Mouse (Mus musculus) CD4-positive, CD25-positive, alpha-beta regulatory T cell, adult 4 months (primary cell): ENCODE data around the gene Ksr1. TPM values are rescaled to one million over a fixed set of nuclear protein-coding genes. Genes with fewer than 3 reads are reported as not detected.

Experiments used
- ATAC-seq: one replicate; pipeline ENCODE4 v1.8.0; 2017
- polyA plus RNA-seq, 2 experiments: library from polyadenylated mRNA; unstranded; fragments of 100-300 nt; shearing (Covaris generic); gene quantifications; one replicate each; pipeline ENCODE4 v1.2.1; 2017

The Ksr1 gene
- polyA plus RNA-seq = 1 to 10 TPM; 2.5 to 4.1 TPM

GRCm38 (mm10) chr11:79146331-79146767 is at the start of gene Ksr1:
Gene Ksr1, minus strand, starts transcription at chr11:79146407.
- ATAC-seq = peak; percentile 90

GRCm38 (mm10) chr11:79192176-79192575 is 46.0 kb upstream of the Ksr1 start:
- peak; percentile 41 for ATAC-seq

- no peak for ATAC-seq
Measured at GRCm38 (mm10) chr11:79191214-79191613, 45.0 kb upstream of the Ksr1 start.

GRCm38 (mm10) chr11:79190257-79190656 is 44.0 kb upstream of the Ksr1 start:
- ATAC-seq = no peak

GRCm38 (mm10) chr11:79188176-79188575 is 42.0 kb upstream of the Ksr1 start:
- no peak for ATAC-seq

GRCm38 (mm10) chr11:79187291-79187690 is 41.1 kb upstream of the Ksr1 start:
- no peak for ATAC-seq

GRCm38 (mm10) chr11:79185683-79186082 is 39.5 kb upstream of the Ksr1 start:
- ATAC-seq = no peak

GRCm38 (mm10) chr11:79184126-79184888 is 38.1 kb upstream of the Ksr1 start:
- no peak for ATAC-seq

- no peak for ATAC-seq
Measured at GRCm38 (mm10) chr11:79183400-79183799, 37.2 kb upstream of the Ksr1 start.

GRCm38 (mm10) chr11:79182881-79183280 is 36.7 kb upstream of the Ksr1 start:
- no peak for ATAC-seq

- ATAC-seq = no peak
Measured at GRCm38 (mm10) chr11:79181914-79182313, 35.7 kb upstream of the Ksr1 start.

GRCm38 (mm10) chr11:79176687-79177086 is 30.5 kb upstream of the Ksr1 start:
- no peak for ATAC-seq

GRCm38 (mm10) chr11:79172054-79172453 is 25.8 kb upstream of the Ksr1 start:
- no peak for ATAC-seq

GRCm38 (mm10) chr11:79166582-79167300 is 20.5 kb upstream of the Ksr1 start:
- ATAC-seq = no peak

GRCm38 (mm10) chr11:79161077-79161758 is 15.0 kb upstream of the Ksr1 start:
- ATAC-seq = no peak

- no peak for ATAC-seq
Measured at GRCm38 (mm10) chr11:79160127-79160526, 13.9 kb upstream of the Ksr1 start.

- ATAC-seq = no peak
Measured at GRCm38 (mm10) chr11:79157729-79158128, 11.5 kb upstream of the Ksr1 start.

GRCm38 (mm10) chr11:79155348-79155747 is 9.1 kb upstream of the Ksr1 start:
- no peak for ATAC-seq

- no peak for ATAC-seq
Measured at GRCm38 (mm10) chr11:79152696-79153095, 6.5 kb upstream of the Ksr1 start.

GRCm38 (mm10) chr11:79151874-79152273 is 5.7 kb upstream of the Ksr1 start:
- ATAC-seq = no peak

- ATAC-seq = no peak
Measured at GRCm38 (mm10) chr11:79150301-79150700, 4.1 kb upstream of the Ksr1 start.

- no peak for ATAC-seq
Measured at GRCm38 (mm10) chr11:79149295-79149694, 3.1 kb upstream of the Ksr1 start.

GRCm38 (mm10) chr11:79148783-79149182 is 2.6 kb upstream of the Ksr1 start:
- no peak for ATAC-seq
